Mouse (Mus musculus): ENCODE data around the gene 4930453N24Rik.

4930453N24Rik gene

DNA sequence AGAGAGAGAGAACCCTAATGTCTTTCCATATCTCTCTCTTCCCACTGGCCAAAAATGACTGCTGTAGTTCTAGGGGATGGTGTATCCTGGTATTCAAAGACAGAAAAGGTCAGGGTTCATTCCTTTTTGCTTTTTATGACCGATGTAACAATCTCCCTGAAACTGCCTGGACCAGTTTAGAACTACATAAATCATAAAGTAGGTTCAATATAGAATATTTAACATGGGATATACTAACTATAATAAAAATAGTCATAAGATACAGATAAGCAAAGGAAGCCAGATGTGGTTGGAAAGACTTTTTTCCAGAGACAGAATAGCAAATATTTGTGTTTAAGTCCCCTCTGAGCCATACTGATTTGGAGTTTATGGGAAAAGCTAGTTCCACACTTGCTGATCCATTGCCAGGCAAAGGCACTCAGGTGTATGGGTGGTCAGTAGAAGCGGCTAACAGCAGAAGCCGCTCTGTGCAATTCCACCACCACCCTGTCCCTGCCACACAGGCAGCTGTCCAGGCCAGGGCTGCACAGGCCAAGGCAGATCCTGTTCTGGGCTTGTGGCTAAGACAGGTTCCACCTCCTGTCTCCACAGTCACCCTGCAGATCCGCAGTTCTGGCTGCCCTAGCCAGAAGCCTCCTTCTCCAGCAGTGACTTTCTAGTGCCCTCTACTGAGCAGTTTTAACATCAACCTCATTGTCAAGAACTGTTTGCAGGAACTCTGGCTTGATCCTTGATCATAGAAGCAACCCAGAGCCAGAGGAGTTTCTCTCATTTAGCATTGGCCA, 47.5 kb downstream of the 4930453N24Rik start:
- DNase-seq (ENCODE audit: low read depth, low spot score) = peak; percentile 61

DNA sequence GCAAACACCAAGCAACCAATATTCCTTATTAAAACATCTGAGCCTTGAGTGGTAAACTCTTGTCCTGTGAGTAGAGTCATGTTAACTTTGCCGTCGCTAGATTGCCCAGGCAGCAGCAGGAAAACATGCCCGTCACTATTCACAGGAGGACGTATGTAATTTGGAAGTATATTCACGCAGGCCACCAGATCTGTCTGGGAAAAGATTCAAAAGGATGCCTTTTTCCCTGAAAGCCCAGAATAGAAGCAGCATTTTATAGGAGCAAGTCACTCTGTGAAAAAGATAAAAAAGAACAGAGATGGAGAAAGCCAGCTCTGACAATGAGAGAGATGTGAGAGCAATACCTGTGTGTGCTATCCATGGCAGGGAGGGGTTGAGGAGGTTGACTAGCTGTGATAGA, 49.4 kb downstream of the 4930453N24Rik start:
- no peak for DNase-seq (ENCODE audit: low read depth, low spot score)

DNA sequence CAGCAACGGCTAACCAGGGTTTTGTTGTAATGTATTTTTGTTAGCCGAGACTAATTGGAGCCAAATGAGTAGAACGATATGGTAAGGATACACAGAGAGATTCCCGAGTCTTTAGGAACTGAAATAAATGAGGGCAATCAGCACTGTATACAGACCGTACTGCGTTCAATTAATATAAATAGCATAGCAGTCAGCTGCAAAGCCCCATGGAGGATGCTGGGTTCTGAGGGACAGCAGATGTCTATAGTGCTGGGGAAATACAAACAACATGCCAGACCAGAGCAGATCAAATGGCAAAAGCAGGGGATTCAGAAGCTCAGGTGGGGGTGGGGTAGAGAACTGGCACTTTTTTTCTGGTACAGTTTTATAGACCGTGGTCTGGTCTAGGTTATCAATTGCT, 51.9 kb downstream of the 4930453N24Rik start:
- no peak for DNase-seq (ENCODE audit: low read depth, low spot score)

DNA sequence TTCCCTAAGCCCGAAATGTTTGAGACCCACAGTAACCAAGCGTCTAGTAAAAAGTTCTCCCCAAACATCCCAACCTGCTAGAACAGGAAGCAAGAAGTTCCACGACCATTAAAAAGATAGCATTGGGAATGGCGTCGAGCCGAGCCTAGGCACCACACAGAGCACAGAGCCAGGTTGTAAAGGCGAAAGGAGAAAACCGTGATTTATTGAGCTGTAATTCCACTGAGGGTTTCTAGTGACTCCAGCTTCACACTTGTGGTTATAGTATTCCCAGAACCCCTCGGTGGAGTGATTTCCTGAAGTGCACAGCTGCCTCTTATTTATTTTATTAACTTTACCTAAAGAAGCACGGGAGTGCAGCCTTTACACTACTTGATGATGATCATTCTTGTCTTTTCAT, 53.1 kb downstream of the 4930453N24Rik start:
- DNase-seq (ENCODE audit: low read depth, low spot score) = no peak

DNA sequence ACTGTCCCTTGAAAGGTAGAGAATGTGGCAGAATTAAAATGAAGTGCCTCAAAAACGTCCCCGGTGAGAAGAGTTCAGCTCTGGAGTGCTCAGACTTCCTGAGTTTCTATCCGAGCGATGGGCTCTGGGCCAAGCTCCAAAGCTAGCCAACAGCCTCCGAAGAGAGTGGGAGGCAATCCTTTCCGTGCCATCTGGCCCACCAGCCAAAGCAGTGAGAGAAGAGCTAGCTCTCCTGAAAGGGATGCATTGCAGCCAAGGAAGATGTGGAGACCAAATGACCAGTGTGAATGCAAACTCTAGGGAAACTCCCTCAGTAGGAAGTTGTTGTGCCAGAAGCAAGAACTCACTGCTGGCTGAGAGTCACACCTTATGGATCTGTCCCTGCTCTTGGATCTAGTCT, 59.1 kb downstream of the 4930453N24Rik start:
- no peak for DNase-seq (ENCODE audit: low read depth, low spot score)
